Mouse (Mus musculus) embryonic facial prominence, embryonic 14.5 days (tissue): Measurements from ENCODE around the gene Emcn. TPM values are rescaled to one million over a fixed set of nuclear protein-coding genes. Genes with fewer than 3 reads are reported as not detected.
A peak's percentile ranks its signal among the peaks of the same experiment; 100 is the strongest.

Experiments used
- ATAC-seq: fragments of 200-750 bp; cut with Nextera tagmentation; 2 replicates; pipeline ENCODE4 v1.8.0; 2017; ENCODE audit warnings: low read depth, moderate number of reproducible peaks, moderate TSS enrichment
- DNase-seq: peaks from one replicate; pipeline ENCODE4 v3.0.0-alpha.2; 2015; ENCODE audit warnings: low spot score
- H3K27ac ChIP-seq: fragments of 300-500 bp; sonication (generic); replicated peaks from 2 replicates; pipeline ENCODE4 v1.5.1; 2014; ENCODE audit warnings: low read depth, mild to moderate bottlenecking, low read length, moderate library complexity
- H3K27me3 ChIP-seq: fragments of 300-500 bp; sonication (generic); replicated peaks from 2 replicates; pipeline ENCODE4 v1.6.1; 2014; ENCODE audit warnings: low read length; ENCODE audit not compliant: control insufficient read depth, insufficient read depth
- H3K36me3 ChIP-seq: fragments of 300-500 bp; sonication (generic); 2 replicates; pipeline ENCODE4 v1.6.1; 2014; ENCODE audit warnings: low read length, mixed read lengths; ENCODE audit not compliant: control insufficient read depth, insufficient read depth
- H3K4me1 ChIP-seq: fragments of 300-500 bp; sonication (generic); 2 replicates; pipeline ENCODE4 v1.6.1; 2014; ENCODE audit warnings: antibody characterized with exemption, low read length; ENCODE audit not compliant: control insufficient read depth, insufficient read depth
- H3K4me2 ChIP-seq: fragments of 300-500 bp; sonication (generic); 2 replicates; pipeline ENCODE4 v1.6.1; 2014; ENCODE audit warnings: low read depth, mild to moderate bottlenecking, low read length, moderate library complexity, mixed read lengths
- H3K4me3 ChIP-seq: fragments of 300-500 bp; sonication (generic); 2 replicates; pipeline ENCODE4 v1.5.1; 2014; ENCODE audit warnings: low read depth, mild to moderate bottlenecking, low read length
- H3K9ac ChIP-seq: fragments of 300-500 bp; sonication (generic); 2 replicates; pipeline ENCODE4 v1.6.1; 2014; ENCODE audit warnings: low read depth, mild to moderate bottlenecking, low read length, moderate library complexity, mixed read lengths
- H3K9me3 ChIP-seq: fragments of 300-500 bp; sonication (generic); 2 replicates; pipeline ENCODE4 v1.6.1; 2016; ENCODE audit warnings: low read length; ENCODE audit not compliant: control insufficient read depth
- WGBS: fragments of 180-500 bp; shearing (Covaris S2); extraction: QIAGEN DNeasy Blood & Tissue Kit; methylation state at CpG from one replicate; pipeline ENCODE4 v1.1.7; 2014; 5-methylcytosine and 5-hydroxymethylcytosine counted together
- polyA plus RNA-seq: library from polyadenylated mRNA; unstranded; fragments of >200 nt; fragmentation: Nextera tagmentation; extraction: Ambion mirVana; gene quantifications from 2 replicates; pipeline ENCODE4 v1.2.1, GENCODE M21; 2014

Gene Emcn
- 43.9 and 48.0 TPM in 2 replicates for polyA plus RNA-seq

GRCm38 (mm10) chr3:137340938-137341337, at the start of gene Emcn:
Gene Emcn (plus strand): TSS chr3:137341067.
- Histone ChIP-seq H3K36me3 (no peaks in the 10 kb centered on the region), H3K9ac (no peak within 1 kb of the TSS; the same call in 1 of the 2 replicates), H3K4me1 (no peaks in the 10 kb centered on the region), H3K9me3 (no peaks in the 10 kb centered on the region), H3K27me3 (no peaks in the 10 kb centered on the region), H3K4me3 (0 out of 2 replicates have a peak within 1 kb of the TSS, but pooled peaks have one; percentile 1), H3K27ac (0 out of 2 replicates have a peak within 1 kb of the TSS, but pooled peaks have one; percentile 4), H3K4me2 (no peak within 1 kb of the TSS)
- ATAC-seq (no peak), DNase-seq (no peak)
- 74% methylated on average over 8 of the region's 8 CpGs for WGBS

GRCm38 (mm10) chr3:137293174-137293591, 47.7 kb upstream of the Emcn start:
- Histone ChIP-seq H3K36me3 (no peaks in the 10 kb centered on the region), H3K27ac (no peak overlapping the region), H3K4me1 (peaks cover 6% of the 10 kb centered on the region; the same call in 1 of the 2 replicates), H3K27me3 (no peaks in the 10 kb centered on the region), H3K9ac (no peak overlapping the region), H3K9me3 (no peaks in the 10 kb centered on the region), H3K4me2 (peak overlapping the region; percentile 8; the same call in 1 of the 2 replicates), H3K4me3 (no peak overlapping the region)
- ATAC-seq: peak; percentile 58; the same call in 1 of the 2 replicates
- WGBS: 48% methylated on average over 6 of the region's 6 CpGs
- peak; percentile 71 for DNase-seq

- no peak overlapping the region for H3K4me2 ChIP-seq
- ATAC-seq (no peak), DNase-seq (no peak)
- no peaks in the 10 kb centered on the region for H3K27me3 ChIP-seq
- no peak overlapping the region for H3K4me3 ChIP-seq
- H3K4me1 ChIP-seq: peaks cover 2% of the 10 kb centered on the region; the same call in 1 of the 2 replicates
- H3K9me3 ChIP-seq: no peaks in the 10 kb centered on the region
- no peaks in the 10 kb centered on the region for H3K36me3 ChIP-seq
- H3K27ac ChIP-seq: no peak overlapping the region
- no peak overlapping the region for H3K9ac ChIP-seq
- 67% methylated on average over 2 of the region's 2 CpGs for WGBS
Observed at GRCm38 (mm10) chr3:137298230-137298629, 42.6 kb upstream of the Emcn start.

GRCm38 (mm10) chr3:137300210-137300609, 40.7 kb upstream of the Emcn start:
- 73% methylated on average over 3 of the region's 3 CpGs for WGBS
- no peak overlapping the region for H3K4me2 ChIP-seq
- H3K27ac ChIP-seq: no peak overlapping the region
- H3K4me3 ChIP-seq: no peak overlapping the region
- no peaks in the 10 kb centered on the region for H3K27me3 ChIP-seq
- no peaks in the 10 kb centered on the region for H3K9me3 ChIP-seq
- no peaks in the 10 kb centered on the region for H3K4me1 ChIP-seq
- ATAC-seq: no peak
- no peak for DNase-seq
- no peak overlapping the region for H3K9ac ChIP-seq
- no peaks in the 10 kb centered on the region for H3K36me3 ChIP-seq

- no peaks in the 10 kb centered on the region for H3K9me3 ChIP-seq
- H3K27me3 ChIP-seq: no peaks in the 10 kb centered on the region
- no peak overlapping the region for H3K9ac ChIP-seq
- ATAC-seq (no peak), DNase-seq (no peak)
- H3K4me1 ChIP-seq: no peaks in the 10 kb centered on the region
- no peak overlapping the region for H3K4me2 ChIP-seq
- H3K4me3 ChIP-seq: no peak overlapping the region
- H3K27ac ChIP-seq: no peak overlapping the region
- no peaks in the 10 kb centered on the region for H3K36me3 ChIP-seq
Observed at GRCm38 (mm10) chr3:137301195-137301594, 39.7 kb upstream of the Emcn start.

- WGBS: 69% methylated on average over 4 of the region's 4 CpGs
- H3K27me3 ChIP-seq: no peaks in the 10 kb centered on the region
- ATAC-seq: no peak
- H3K9me3 ChIP-seq: no peaks in the 10 kb centered on the region
- no peak overlapping the region for H3K4me3 ChIP-seq
- no peak overlapping the region for H3K4me2 ChIP-seq
- H3K36me3 ChIP-seq: no peaks in the 10 kb centered on the region
- no peak for DNase-seq
- no peak overlapping the region for H3K9ac ChIP-seq
- no peaks in the 10 kb centered on the region for H3K4me1 ChIP-seq
- no peak overlapping the region for H3K27ac ChIP-seq
Observed at GRCm38 (mm10) chr3:137302804-137303203, 38.1 kb upstream of the Emcn start.

GRCm38 (mm10) chr3:137309959-137310358, 30.9 kb upstream of the Emcn start:
- Histone ChIP-seq H3K9ac (no peak overlapping the region), H3K9me3 (no peaks in the 10 kb centered on the region), H3K4me2 (no peak overlapping the region), H3K4me3 (no peak overlapping the region), H3K27me3 (no peaks in the 10 kb centered on the region), H3K36me3 (no peaks in the 10 kb centered on the region), H3K27ac (no peak overlapping the region), H3K4me1 (no peaks in the 10 kb centered on the region)
- DNase-seq (no peak), ATAC-seq (no peak)

GRCm38 (mm10) chr3:137312540-137312939, 28.3 kb upstream of the Emcn start:
- no peak overlapping the region for H3K4me3 ChIP-seq
- H3K9me3 ChIP-seq: no peaks in the 10 kb centered on the region
- H3K27ac ChIP-seq: no peak overlapping the region
- DNase-seq (no peak), ATAC-seq (no peak)
- H3K4me2 ChIP-seq: no peak overlapping the region
- no peaks in the 10 kb centered on the region for H3K4me1 ChIP-seq
- no peaks in the 10 kb centered on the region for H3K36me3 ChIP-seq
- H3K9ac ChIP-seq: no peak overlapping the region
- H3K27me3 ChIP-seq: no peaks in the 10 kb centered on the region
- WGBS: 72% methylated on average over 3 of the region's 3 CpGs

GRCm38 (mm10) chr3:137313775-137314362, 27.0 kb upstream of the Emcn start:
- H3K4me2 ChIP-seq: no peak overlapping the region
- DNase-seq (no peak), ATAC-seq (no peak)
- no peaks in the 10 kb centered on the region for H3K4me1 ChIP-seq
- H3K9ac ChIP-seq: no peak overlapping the region
- H3K4me3 ChIP-seq: no peak overlapping the region
- H3K9me3 ChIP-seq: no peaks in the 10 kb centered on the region
- no peaks in the 10 kb centered on the region for H3K27me3 ChIP-seq
- no peaks in the 10 kb centered on the region for H3K36me3 ChIP-seq
- no peak overlapping the region for H3K27ac ChIP-seq
- 44% methylated on average over 2 of the region's 2 CpGs for WGBS
